Mouse (Mus musculus) cerebral cortex, adult 2 months (tissue): Measurements from ENCODE around the gene Wipf1.

ENCODE experiments used
- WGBS: fragments of 180-500 bp; shearing (Covaris S2); methylation state at CpG from one replicate; pipeline ENCODE4 v1.1.7; 2018; 5-methylcytosine and 5-hydroxymethylcytosine counted together

The Wipf1 gene

DNA sequence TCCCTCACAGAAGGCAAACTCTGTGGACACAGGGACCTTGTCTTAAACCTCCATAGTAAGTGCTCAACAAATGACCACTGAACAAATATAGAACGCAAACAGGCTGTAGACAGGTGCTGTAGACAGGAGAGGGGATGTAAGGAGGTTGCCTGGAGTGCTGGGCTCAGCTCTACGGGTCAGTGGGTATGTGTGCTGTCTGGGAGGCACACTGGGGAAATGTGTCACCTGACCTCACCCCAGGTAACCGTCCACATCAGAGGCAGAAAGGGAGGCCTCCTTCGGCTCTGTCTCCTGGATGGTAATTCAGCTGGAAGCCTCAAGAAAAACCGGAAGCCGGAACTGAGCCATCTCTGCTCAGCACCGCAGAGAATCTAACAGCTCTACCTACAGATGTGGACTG, 21.6 kb downstream of the Wipf1 start:
- 85% methylated on average over 7 of the region's 7 CpGs for WGBS

- 95% methylated on average over 4 of the region's 4 CpGs for WGBS
These were observed 23.2 kb downstream of the Wipf1 start for GRCm38 (mm10) chr2:73506337-73506736.

DNA sequence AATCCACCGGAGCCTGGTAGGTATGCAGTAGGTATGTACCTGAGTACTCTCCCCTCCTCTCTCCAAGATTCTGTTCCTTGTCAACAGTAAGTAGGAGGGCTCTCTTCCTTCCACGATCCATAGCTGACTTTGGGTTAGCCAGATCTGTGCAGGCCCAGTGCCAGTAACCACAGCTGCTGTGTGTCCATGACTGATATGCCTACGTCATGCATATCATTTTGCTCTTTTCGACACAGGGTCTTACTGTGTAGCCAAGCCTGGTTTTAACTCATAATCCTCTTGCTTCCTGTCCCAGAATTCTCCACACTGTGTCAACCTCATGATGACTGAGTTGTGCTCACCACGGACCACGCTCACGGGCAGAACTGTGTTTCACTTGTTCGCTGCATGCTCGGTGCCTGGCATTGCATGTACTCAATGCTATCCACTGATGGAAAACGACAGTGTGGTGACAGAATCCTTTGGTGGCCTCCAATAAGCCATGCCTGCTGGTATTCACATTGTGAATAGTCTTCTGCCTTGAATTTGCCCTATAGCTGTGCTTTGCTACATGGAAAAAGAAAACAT, 26.6 kb downstream of the Wipf1 start:
- WGBS: 79% methylated on average over 10 of the region's 10 CpGs

- 91% methylated on average over 13 of the region's 13 CpGs for WGBS
These were observed 28.7 kb downstream of the Wipf1 start for GRCm38 (mm10) chr2:73500864-73501263.

- WGBS: 88% methylated on average over 3 of the region's 3 CpGs
These were observed 32.0 kb downstream of the Wipf1 start for GRCm38 (mm10) chr2:73497572-73497971.

DNA sequence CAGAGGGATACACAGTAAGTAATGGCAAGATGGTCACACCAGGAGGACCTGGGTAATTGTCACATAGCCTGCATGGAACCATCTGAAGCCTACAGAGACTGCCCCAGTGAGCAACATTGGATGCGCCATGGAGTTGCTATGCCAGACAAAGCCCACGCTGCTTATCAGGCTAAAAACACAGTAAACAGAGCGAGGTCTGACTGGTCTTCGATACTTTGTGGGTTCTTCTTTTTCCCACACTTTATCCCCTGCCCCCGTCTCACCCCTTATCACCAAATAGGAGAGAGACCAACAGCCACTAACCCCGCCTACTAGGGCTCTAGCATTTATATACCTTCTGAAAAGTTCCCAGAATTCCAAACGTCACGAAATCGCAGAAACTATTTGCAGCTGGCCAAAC, 32.6 kb downstream of the Wipf1 start:
- WGBS: 95% methylated on average over 9 of the region's 9 CpGs

- WGBS: 74% methylated on average over 4 of the region's 4 CpGs
These were observed 33.2 kb downstream of the Wipf1 start for GRCm38 (mm10) chr2:73496329-73496685.

DNA sequence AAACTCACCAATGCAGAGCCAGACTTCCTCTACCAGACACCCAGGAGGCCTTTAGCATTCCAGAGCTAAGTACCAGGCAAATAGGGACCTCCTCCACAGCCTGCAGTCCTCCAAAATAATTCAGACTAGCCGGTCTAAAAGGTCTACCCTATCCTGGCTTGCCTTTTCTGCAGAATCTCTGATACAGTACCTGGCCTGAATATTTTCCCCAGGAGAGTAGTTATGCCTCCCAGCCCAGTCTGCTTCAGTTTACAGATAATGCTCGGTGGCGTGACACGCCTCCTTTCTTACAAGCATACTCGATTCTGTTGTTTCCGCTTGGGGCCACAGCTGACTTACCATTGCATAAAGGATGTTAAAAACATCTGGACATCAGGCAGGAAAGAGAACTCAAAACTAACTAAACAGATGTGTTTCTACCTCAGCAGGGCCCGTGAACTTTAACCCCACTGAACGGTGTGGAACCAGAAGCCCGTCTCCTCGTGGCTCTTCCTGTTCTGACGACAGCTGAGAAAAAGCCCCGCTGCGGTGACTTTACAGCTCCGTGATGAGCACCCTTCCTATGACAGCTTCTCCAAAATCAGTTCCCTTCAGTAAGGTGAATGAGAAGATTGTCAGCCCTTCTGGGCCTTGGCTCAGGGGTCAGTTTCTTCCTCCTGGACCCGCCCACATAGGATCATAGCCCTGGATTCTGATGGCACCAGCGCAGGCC, 33.8 kb downstream of the Wipf1 start:
- 77% methylated on average over 16 of the region's 16 CpGs for WGBS

- 61% methylated on average over 3 of the region's 3 CpGs for WGBS
These were observed 36.0 kb downstream of the Wipf1 start for GRCm38 (mm10) chr2:73493517-73493916.

DNA sequence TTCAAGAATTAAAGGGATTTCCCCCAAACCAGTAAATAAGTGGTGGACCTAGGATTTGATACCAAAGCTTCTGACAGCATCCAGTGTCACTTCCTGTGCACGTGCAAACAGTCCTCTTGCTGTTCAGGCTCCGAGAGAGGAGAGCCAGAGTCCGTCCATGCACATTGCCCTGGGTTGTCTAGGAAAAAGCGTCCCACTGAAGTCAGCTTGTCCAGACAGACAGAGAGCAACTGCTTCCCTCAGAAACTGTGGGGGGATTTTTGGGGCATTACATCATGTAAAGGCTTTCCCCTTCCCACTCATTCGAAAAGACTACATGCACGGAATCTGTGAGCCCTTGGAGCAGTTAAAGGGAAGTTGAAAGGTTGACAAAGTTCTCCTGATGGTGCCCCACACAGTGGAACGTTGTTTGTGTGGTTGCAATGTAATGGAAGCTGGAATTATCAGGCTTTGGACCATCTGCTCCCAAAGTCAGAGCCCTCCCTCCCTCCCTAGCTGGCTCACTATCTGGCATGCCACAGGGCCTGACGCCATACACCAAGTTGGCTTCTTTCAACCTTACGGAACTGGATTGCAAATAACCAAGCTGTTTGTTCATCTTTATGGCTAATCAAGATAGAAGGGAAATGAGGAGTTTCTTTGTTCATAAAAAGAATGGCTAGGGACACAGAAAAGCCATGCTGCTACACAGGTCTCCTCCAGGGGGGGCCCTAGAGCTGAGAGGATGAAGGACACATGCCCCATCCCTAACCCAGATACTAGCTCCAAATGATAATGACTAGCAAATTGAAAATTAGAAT, 37.9 kb downstream of the Wipf1 start:
- WGBS: 64% methylated on average over 9 of the region's 9 CpGs

- WGBS: 79% methylated on average over 1 of the region's 1 CpGs
These were observed 39.1 kb downstream of the Wipf1 start for GRCm38 (mm10) chr2:73490466-73490865.

- 60% methylated on average over 8 of the region's 8 CpGs for WGBS
These were observed 43.4 kb downstream of the Wipf1 start for GRCm38 (mm10) chr2:73486120-73486601.

DNA sequence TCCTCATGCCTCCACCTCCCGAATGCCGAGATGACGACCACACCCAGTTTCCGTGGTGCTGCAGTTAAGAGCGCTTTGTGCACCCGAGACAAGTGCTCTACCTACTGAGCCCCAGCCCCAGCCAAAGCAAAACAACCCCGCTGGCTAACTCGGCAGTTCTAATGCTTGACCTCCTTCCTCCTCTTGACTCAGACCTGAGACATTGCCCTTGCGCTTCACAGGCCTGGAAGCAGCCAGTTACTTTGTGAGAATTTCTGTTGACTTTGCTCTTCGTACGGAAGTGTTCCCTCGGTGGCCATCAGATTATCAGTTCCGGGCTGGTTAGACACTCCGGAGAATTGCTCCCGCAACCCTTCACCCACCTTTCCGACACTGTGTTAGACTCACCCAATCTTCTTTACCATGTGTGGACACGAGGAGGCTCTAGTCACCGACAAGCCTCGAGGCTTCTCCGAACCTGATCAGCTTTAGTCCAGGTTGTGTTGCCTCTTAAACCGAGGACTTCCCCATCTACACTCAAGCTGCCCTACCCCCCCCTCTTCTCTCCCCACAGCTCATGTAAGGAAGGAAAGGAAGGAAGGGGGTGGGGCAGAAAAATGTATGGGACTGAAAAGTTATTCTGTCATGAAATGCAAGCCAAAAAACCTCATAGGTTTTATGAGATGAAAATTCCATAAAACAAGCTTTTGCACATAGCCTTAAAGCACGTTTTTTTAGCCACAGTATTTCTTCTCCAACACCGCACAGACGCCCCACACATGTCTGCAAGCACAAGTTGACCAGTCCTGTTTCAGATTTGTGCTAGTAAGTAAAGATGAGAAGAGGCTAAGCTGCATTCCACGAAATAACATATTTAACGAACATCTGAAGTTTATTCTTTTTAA, 44.1 kb downstream of the Wipf1 start:
- 63% methylated on average over 26 of the region's 26 CpGs for WGBS

- WGBS: 60% methylated on average over 15 of the region's 15 CpGs
These were observed 44.8 kb downstream of the Wipf1 start for GRCm38 (mm10) chr2:73484561-73485235.

- WGBS: 95% methylated on average over 6 of the region's 6 CpGs
These were observed 50.7 kb downstream of the Wipf1 start for GRCm38 (mm10) chr2:73478805-73479204.

- WGBS: 80% methylated on average over 7 of the region's 7 CpGs
These were observed 52.0 kb downstream of the Wipf1 start for GRCm38 (mm10) chr2:73477501-73477900.

GRCm38 (mm10) chr2:73475519-73475918, 54.0 kb downstream of the Wipf1 start:
- WGBS: 67% methylated on average over 3 of the region's 3 CpGs

DNA sequence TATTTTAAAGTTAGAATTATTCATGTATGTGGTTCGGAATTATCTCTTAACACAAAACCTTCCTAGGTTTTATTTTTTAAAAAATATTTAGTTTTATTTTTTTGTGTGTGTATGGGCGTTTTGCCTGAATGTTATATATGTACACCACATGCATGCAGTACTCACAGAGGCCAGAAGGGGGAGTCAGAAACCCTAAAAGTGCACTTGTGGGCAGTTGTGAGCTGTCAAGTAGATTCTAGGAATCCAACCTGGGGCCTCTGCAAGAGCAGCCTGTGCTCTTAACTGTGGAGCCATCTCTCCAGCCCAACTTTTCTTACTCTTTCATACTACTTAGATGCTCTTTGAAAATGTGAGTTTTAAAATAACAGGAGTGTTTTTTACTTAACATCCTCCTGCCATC, 57.4 kb downstream of the Wipf1 start:
- 83% methylated on average over 2 of the region's 2 CpGs for WGBS

DNA sequence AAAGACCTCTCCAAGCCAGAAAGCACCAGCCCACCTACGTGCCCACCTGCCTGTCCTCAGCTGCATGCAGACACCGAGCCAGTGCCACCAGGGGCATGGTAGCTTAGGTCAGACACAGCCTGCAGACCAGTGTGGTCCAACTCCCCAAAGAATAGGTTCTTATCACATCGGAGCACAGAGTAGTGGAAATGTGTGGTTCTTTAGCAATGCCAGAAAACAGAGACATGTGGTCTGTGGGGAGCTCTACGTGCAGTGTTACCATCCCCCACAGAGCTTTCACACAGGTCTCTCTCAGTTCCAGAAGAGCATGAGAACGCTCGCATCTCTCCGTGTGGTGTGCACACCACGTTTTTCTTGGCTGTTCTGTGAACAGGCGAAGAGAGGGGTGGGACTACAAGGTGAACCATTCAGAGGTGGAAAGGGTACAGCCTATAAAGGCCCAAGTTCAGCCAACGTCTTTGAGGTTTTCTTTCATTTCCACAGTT, 59.3 kb downstream of the Wipf1 start:
- 68% methylated on average over 10 of the region's 10 CpGs for WGBS

GRCm38 (mm10) chr2:73469552-73469951, 60.0 kb downstream of the Wipf1 start:
- 93% methylated on average over 6 of the region's 6 CpGs for WGBS

- WGBS: 91% methylated on average over 5 of the region's 5 CpGs
These were observed 60.5 kb downstream of the Wipf1 start for GRCm38 (mm10) chr2:73468993-73469392.
